Mouse (Mus musculus) adrenal gland, adult 10 weeks (tissue): Measurements from ENCODE around the gene Hist1h2bb. TPM values are rescaled to one million over a fixed set of nuclear protein-coding genes. Genes with fewer than 3 reads are reported as not detected.

Experiments
- polyA plus RNA-seq: library from polyadenylated mRNA; stranded (reverse); fragments of 350-450 nt; fragmentation: Illumina TruSeq; extraction: RNeasy Lipid Tissue Mini Kit (QIAGEN cat#74804); gene quantifications from one replicate; pipeline ENCODE4 v1.2.3, GENCODE M21; 2014; ENCODE audit warnings: low read depth, low replicate concordance

Gene Hist1h2bb
- polyA plus RNA-seq = not detected

GRCm38 (mm10) chr13:23746201-23747080 is at the start of gene Hist1h2bb:
Gene Hist1h2bb (plus strand): TSS chr13:23746734.

GRCm38 (mm10) chr13:23698300-23698693 is 48.2 kb upstream of the Hist1h2bb start, which contains the start of gene Hist1h4c:
Gene Hist1h4c (minus strand): TSS chr13:23698454.

GRCm38 (mm10) chr13:23710374-23711089 is 36.0 kb upstream of the Hist1h2bb start, which contains the start of gene Hfe:
Gene Hfe (minus strand): TSS chr13:23710854.

GRCm38 (mm10) chr13:23738677-23739068 is 7.9 kb upstream of the Hist1h2bb start, which contains the start of gene Hist1h1c:
Gene Hist1h1c (plus strand): TSS chr13:23738808.

DNA sequence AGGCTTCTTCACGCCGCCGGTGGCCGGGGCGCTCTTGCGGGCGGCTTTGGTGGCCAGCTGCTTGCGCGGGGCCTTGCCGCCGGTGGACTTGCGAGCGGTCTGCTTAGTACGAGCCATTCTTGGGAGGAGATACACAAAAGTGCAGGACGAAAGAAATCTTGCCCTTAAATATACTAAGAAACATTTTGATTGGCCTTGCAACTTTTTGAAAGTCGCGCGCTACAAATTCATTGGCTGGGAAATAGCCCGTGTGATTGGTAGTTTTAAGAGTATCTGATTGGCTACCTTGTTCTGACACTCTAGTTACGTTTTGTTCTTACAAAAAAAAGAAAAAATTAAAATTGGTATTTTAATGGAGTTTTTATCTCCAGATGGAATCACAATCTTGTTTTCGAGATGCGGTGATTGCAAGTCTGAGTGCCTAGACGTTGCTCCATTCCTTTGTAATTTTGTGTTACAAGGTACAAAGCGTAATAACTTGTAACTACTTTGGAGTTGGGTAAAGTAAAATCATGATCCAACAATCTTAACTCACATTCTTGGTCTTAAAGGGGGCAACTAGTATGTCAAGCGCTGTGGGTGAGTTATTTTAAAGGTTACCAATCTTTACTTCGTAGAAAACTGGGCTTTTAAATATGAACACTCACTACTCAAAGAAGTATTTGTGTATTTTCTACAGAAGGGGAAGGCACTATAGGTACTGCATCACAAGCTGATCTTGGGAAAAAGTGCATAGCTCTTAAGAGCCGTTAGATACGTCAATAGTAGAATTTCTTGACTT is 963 bp upstream of the Hist1h2bb start, which contains the start of gene Hist1h3c:
Gene Hist1h3c, minus strand, starts transcription at position 222 of the 781 bp plus-strand sequence.

DNA sequence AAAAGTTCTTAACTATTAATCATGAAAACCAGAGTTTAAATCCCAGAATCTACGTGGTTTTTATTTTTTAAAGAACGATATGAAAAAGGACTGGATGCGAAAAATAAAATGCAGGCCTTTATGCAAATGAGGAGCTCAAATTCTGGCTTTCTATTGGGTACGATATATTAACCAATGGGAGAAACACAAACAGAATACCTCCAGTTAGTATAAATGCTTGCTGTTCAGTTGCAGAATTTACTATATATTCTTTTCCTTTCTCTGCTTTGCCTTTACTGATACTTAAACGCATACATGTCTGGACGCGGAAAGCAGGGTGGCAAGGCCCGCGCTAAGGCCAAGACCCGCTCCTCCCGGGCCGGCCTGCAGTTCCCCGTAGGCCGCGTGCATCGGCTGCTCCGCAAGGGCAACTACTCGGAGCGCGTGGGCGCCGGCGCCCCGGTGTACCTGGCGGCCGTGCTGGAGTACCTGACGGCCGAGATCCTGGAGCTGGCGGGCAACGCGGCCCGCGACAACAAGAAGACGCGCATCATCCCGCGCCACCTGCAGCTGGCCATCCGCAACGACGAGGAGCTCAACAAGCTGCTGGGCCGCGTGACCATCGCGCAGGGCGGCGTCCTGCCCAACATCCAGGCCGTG is 4.4 kb downstream of the Hist1h2bb start, which contains the start of gene Hist1h2ab:
Gene Hist1h2ab, plus strand, starts transcription at position 288 of the 639 bp plus-strand sequence.

GRCm38 (mm10) chr13:23752067-23752741 is 5.7 kb downstream of the Hist1h2bb start, which contains the start of gene Hist1h3b:
Gene Hist1h3b (plus strand): TSS chr13:23752267.

GRCm38 (mm10) chr13:23756790-23757189 is 10.3 kb downstream of the Hist1h2bb start, which contains the start of gene Hist1h4b:
Gene Hist1h4b (plus strand): TSS chr13:23757013.

GRCm38 (mm10) chr13:23760972-23761864 is 14.7 kb downstream of the Hist1h2bb start, which contains the start of gene Hist1h4a:
Gene Hist1h4a (minus strand): TSS chr13:23761230.

DNA sequence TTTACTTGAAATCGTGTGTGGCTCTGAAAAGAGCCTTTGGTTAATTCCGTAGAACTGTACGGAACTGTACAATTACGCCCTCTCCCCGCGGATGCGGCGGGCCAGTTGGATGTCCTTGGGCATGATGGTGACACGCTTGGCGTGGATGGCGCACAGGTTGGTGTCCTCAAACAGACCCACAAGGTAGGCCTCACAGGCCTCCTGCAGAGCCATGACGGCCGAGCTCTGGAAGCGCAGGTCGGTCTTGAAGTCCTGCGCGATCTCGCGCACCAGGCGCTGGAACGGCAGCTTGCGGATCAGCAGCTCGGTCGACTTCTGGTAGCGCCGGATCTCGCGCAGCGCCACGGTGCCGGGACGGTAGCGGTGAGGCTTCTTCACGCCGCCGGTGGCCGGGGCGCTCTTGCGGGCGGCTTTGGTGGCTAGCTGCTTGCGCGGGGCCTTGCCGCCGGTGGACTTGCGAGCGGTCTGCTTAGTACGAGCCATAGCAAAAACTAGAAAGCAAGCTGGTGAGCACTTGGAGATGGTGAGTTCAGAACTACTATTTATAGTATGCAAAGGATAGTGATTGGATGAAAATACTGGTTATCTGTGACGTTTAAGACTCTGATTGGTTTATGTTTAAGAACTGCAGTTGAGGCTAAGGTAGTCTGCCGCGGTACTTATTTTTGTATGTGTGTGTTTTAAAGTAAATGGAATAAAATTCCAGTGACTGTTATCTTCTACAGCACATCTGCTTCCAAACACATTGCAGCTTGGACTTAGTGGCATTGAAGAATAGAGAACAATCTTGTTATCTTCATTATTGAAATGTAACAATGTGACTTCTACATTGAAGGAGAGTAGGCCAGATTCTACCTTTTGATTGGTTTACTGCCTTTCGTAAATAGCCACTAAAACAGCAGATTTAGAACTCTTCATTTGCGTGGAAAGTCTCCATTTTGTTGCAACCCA is 15.6 kb downstream of the Hist1h2bb start, which contains the start of gene Hist1h3a:
Gene Hist1h3a, minus strand, starts transcription at position 516 of the 951 bp plus-strand sequence.

DNA sequence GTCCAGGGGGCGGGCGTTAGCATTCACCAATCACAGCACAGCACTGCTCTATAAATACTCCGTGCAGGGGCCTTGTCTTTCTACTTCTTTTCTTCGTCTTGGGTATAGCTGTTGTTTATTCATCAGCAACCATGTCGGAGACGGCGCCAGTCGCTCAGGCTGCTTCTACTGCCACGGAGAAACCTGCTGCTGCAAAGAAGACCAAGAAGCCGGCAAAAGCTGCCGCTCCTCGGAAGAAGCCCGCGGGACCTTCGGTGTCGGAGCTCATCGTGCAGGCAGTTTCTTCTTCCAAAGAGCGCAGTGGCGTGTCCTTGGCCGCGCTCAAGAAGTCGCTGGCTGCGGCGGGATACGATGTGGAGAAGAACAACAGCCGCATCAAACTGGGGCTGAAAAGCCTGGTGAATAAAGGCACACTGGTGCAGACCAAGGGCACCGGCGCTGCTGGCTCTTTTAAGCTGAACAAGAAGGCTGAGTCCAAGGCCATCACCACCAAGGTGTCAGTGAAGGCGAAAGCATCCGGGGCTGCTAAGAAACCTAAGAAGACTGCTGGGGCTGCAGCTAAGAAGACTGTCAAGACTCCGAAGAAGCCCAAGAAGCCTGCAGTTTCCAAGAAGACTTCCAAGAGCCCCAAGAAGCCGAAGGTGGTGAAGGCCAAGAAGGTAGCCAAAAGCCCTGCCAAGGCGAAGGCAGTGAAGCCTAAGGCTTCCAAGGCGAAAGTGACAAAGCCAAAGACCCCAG is 17.2 kb downstream of the Hist1h2bb start, which contains the start of gene Hist1h1a:
Gene Hist1h1a, plus strand, starts transcription at position 81 of the 738 bp plus-strand sequence.

DNA sequence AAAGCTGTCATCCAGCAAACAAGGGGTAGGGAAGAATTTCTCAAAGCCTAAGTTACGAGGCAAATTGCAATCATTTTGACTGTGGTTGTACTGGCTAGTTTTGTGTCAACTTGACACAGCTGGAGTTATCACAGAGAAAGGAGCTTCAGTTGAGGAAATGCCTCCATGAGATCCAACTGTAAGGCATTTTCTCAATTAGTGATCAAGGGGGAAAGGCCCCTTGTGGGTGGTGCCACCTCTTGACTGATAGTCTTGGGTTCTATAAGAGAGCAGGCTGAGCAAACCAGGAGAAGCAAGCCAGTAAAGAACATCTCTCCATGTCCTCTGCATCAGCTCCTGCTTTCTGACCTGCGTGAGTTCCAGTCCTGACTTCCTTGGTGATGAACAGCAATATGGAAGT is 23.1 kb downstream of the Hist1h2bb start, which contains the start of gene Trim38:
Gene Trim38, plus strand, starts transcription at position 301 of the 400 bp plus-strand sequence.

Other genes starting within 250 kb of the Hist1h2bb start
- gene Hist1h4h, start 215.7 kb upstream of the Hist1h2bb start, polyA plus RNA-seq = not detected
- not detected for gene Hist1h2af, start 212.8 kb upstream of the Hist1h2bb start, polyA plus RNA-seq
- gene Hist1h3g, start 211.3 kb upstream of the Hist1h2bb start, polyA plus RNA-seq = not detected
- 2.7 TPM for gene Hist1h2bh, start 203.3 kb upstream of the Hist1h2bb start, polyA plus RNA-seq
- gene Hist1h3f, start 202.7 kb upstream of the Hist1h2bb start, polyA plus RNA-seq = not detected
- gene Hist1h4f, start 195.1 kb upstream of the Hist1h2bb start, polyA plus RNA-seq = not detected
- 0.70 TPM for gene Hist1h1d, start 193.5 kb upstream of the Hist1h2bb start, polyA plus RNA-seq
- not detected for gene Hist1h3e, start 184.4 kb upstream of the Hist1h2bb start, polyA plus RNA-seq
- not detected for gene Hist1h2ae, start 175.5 kb upstream of the Hist1h2bb start, polyA plus RNA-seq
- 2.4 TPM for gene Hist1h2bg, start 175.3 kb upstream of the Hist1h2bb start, polyA plus RNA-seq
- gene Hist1h2bf, start 172.5 kb upstream of the Hist1h2bb start, polyA plus RNA-seq = not detected
- gene Hist1h2ad, start 172.4 kb upstream of the Hist1h2bb start, polyA plus RNA-seq = not detected
- gene Hist1h3d, start 171.0 kb upstream of the Hist1h2bb start, polyA plus RNA-seq = 2.2 TPM
- 0.76 TPM for gene Hist1h4d, start 165.1 kb upstream of the Hist1h2bb start, polyA plus RNA-seq
- gene Hist1h2be, start 125.6 kb upstream of the Hist1h2bb start, polyA plus RNA-seq = 15.6 TPM
- gene Hist1h1e, start 124.2 kb upstream of the Hist1h2bb start, polyA plus RNA-seq = 1.3 TPM
- 1.7 TPM for gene Hist1h2ac, start 62.8 kb upstream of the Hist1h2bb start, polyA plus RNA-seq
- 322 TPM for gene Hist1h2bc, start 62.5 kb upstream of the Hist1h2bb start, polyA plus RNA-seq
- gene Hist1h1t, start 50.9 kb upstream of the Hist1h2bb start, polyA plus RNA-seq = not detected
- not detected for gene Hist1h4c, start 48.3 kb upstream of the Hist1h2bb start, polyA plus RNA-seq
- 85.7 TPM for gene Hfe, start 35.9 kb upstream of the Hist1h2bb start, polyA plus RNA-seq
- 40.8 TPM for gene Hist1h1c, start 7.9 kb upstream of the Hist1h2bb start, polyA plus RNA-seq
- not detected for gene Hist1h3c, start 1.1 kb upstream of the Hist1h2bb start, polyA plus RNA-seq
- not detected for gene Hist1h2ab, start 4.4 kb downstream of the Hist1h2bb start, polyA plus RNA-seq
- gene Hist1h3b, start 5.5 kb downstream of the Hist1h2bb start, polyA plus RNA-seq = not detected
- gene Hist1h4b, start 10.3 kb downstream of the Hist1h2bb start, polyA plus RNA-seq = not detected
- gene Hist1h4a, start 14.5 kb downstream of the Hist1h2bb start, polyA plus RNA-seq = not detected
- not detected for gene Hist1h3a, start 15.7 kb downstream of the Hist1h2bb start, polyA plus RNA-seq
- gene Hist1h1a, start 16.9 kb downstream of the Hist1h2bb start, polyA plus RNA-seq = not detected
- gene Trim38, start 23.2 kb downstream of the Hist1h2bb start, polyA plus RNA-seq = 0.99 TPM
- gene Slc17a2, start 60.3 kb downstream of the Hist1h2bb start, polyA plus RNA-seq = not detected
- gene Slc17a3, start 92.7 kb downstream of the Hist1h2bb start, polyA plus RNA-seq = 0.64 TPM
- not detected for gene Slc17a1, start 121.0 kb downstream of the Hist1h2bb start, polyA plus RNA-seq
- 0.35 TPM for gene Slc17a4, start 168.3 kb downstream of the Hist1h2bb start, polyA plus RNA-seq
- gene Hist1h2ba, start 187.4 kb downstream of the Hist1h2bb start, polyA plus RNA-seq = not detected
- not detected for gene Hist1h2aa, start 187.7 kb downstream of the Hist1h2bb start, polyA plus RNA-seq
- 9.7 TPM for gene Scgn, start 244.5 kb downstream of the Hist1h2bb start, polyA plus RNA-seq